Mouse (Mus musculus) testis, adult 2 months (tissue): ENCODE results near the gene Myh9.

Experiments used
- CTCF ChIP-seq: fragments of 200-500 bp; IDR thresholded peaks from 2 replicates; pipeline ENCODE4 v1.5.1; 2012; ENCODE audit warnings: low read depth, mild to moderate bottlenecking, inconsistent platforms, low read length, moderate library complexity; ENCODE audit not compliant: control insufficient read depth, insufficient read depth, insufficient replicate concordance
- POLR2A ChIP-seq: fragments of 200-500 bp; IDR thresholded peaks from 2 replicates; pipeline ENCODE4 v1.6.1; 2012; ENCODE audit warnings: low read depth, mild to moderate bottlenecking, inconsistent platforms, low read length, moderate library complexity; ENCODE audit not compliant: control insufficient read depth

DNA sequence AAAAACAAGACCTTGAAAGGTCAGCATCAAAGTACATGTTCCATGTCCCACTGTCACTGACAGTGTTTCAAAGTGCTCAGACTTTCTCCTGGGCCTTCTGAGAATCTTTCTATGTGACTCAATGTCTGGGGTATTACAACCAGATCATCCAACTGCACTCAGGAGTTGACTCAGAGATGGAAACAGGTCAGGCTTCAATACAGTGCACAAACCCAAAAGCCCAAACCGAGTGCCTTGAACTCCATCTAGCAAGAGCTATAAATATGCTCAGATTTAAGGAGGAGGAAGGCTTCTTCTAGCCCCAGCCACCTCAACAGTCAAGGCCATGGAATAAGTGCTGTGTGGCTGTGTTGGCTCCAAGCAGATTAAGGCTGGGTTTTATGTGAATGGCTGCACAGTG, 56.2 kb downstream of the Myh9 start:
- TF ChIP-seq CTCF (no peak), POLR2A (no peak)
